ENCODE assay signal across 8 mouse cellular contexts in the genomic region with DNA sequence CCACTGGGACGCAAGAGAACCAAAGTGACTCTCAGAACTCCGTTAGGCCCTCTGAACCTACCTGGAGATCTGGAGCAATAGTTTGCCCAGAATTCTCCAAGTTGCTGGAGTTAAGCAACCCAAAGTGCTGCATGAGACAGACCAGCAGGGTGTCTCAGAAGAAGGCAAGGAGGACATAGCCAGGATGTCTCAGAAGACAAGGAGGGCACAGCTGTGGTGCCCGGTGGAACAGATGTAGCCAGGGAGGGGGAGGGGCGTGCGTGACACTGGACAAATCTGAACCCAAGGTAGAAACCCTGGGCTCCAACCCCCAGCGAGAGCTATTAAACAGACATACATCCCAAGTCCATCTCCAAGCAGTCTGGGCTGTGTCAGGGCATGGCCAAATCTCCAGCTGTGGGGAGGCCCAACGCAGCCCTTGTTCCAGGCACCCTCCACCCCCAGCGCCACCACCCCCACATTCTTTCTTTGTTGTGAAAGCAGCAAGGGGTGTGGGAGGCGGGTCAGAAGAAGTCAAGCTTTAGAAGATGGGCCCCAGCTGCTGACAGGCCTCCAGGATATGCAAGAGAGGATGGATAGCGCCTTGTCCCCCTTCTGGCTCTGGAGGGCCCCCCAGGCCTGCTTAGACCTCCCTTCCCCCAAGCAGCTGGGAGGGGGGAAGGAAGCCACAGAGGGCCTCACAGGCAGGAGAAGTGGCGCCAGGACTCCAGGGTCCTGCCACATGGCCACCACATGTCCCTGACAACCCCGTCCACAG. TPM values are rescaled to one million over a fixed set of nuclear protein-coding genes. Genes with fewer than 3 reads are reported as not detected.
DNase-seq lines count a peak whose midpoint lies in the region; ATAC-seq and TF ChIP-seq lines count a peak whose summit lies in the region.

No protein-coding gene starts in this region.

- no peak overlapping the region for H3K4me3 ChIP-seq in spleen, adult 2 months (ENCODE audit: extremely low read depth, insufficient read depth, insufficient read length)
- H3K4me3 ChIP-seq in forebrain, embryonic 14.5 days (ENCODE audit: low read depth, low read length), result peak overlapping the region; percentile 90
- H3K4me3 ChIP-seq in hindbrain, postnatal 0 days (ENCODE audit: low read length), result peak overlapping the region; percentile 96
- H3K4me3 ChIP-seq in liver, embryonic 14.5 days (ENCODE audit: insufficient read depth in 1 of 2, low read depth in 2 of 2, low read length in 2 of 2), result peak overlapping the region; percentile 28 to 61; a peak in 3 of 4 replicates
- H3K4me3 ChIP-seq in neural tube, embryonic 13.5 days, result peak overlapping the region; percentile 98

- no peak for TF ChIP-seq CTCF in spleen, adult 2 months (IDR thresholded peaks at IDR 0.05; ENCODE audit: extremely low read depth, insufficient read depth, insufficient read length, insufficient replicate concordance)
- no peak; the same call in 1 of the 2 replicates for TF ChIP-seq CTCF in hindbrain, postnatal 0 days (IDR thresholded peaks at IDR 0.05; ENCODE audit: low read depth)
- TF ChIP-seq CTCF in liver, embryonic 14.5 days (IDR thresholded peaks at IDR 0.05; ENCODE audit: low read depth), result no peak

- H3K27ac ChIP-seq in spleen, adult 2 months (ENCODE audit: insufficient read depth, low read length), result peak overlapping the region; percentile 38; the same call in 1 of the 2 replicates
- peak overlapping the region; percentile 82 for H3K27ac ChIP-seq in forebrain, embryonic 14.5 days (ENCODE audit: low read depth, low read length)
- peak overlapping the region; percentile 87 for H3K27ac ChIP-seq in hindbrain, postnatal 0 days
- no peak overlapping the region for H3K27ac ChIP-seq in liver, embryonic 14.5 days
- peak overlapping the region; percentile 93 for H3K27ac ChIP-seq in neural tube, embryonic 13.5 days (replicated peaks)

- peaks cover 7% of the 10 kb centered on the region for H3K27me3 ChIP-seq in spleen, adult 2 months (ENCODE audit: control insufficient read depth, insufficient read depth, low read length)
- no peaks in the 10 kb centered on the region for H3K27me3 ChIP-seq in forebrain, embryonic 14.5 days (replicated peaks; ENCODE audit: control insufficient read depth, insufficient read depth, low read length)
- H3K27me3 ChIP-seq in hindbrain, postnatal 0 days (ENCODE audit: insufficient read depth, low read length), result no peaks in the 10 kb centered on the region
- H3K27me3 ChIP-seq in liver, embryonic 14.5 days (ENCODE audit: control insufficient read depth, insufficient read depth, low read length), result peaks cover 25% of the 10 kb centered on the region
- H3K27me3 ChIP-seq in neural tube, embryonic 13.5 days, result no peaks in the 10 kb centered on the region

- H3K36me3 ChIP-seq in spleen, adult 2 months (ENCODE audit: control insufficient read depth, insufficient read depth, low read length), result peaks cover 1% of the 10 kb centered on the region
- H3K36me3 ChIP-seq in forebrain, embryonic 14.5 days (ENCODE audit: control insufficient read depth, insufficient read depth, low read length), result peaks cover 39% of the 10 kb centered on the region
- peaks cover 8% of the 10 kb centered on the region; the same call in 1 of the 2 replicates for H3K36me3 ChIP-seq in hindbrain, postnatal 0 days (ENCODE audit: insufficient read depth, low read length)
- no peaks in the 10 kb centered on the region for H3K36me3 ChIP-seq in liver, embryonic 14.5 days (replicated peaks; ENCODE audit: control insufficient read depth, insufficient read depth, low read depth)
- peaks cover 42% of the 10 kb centered on the region for H3K36me3 ChIP-seq in neural tube, embryonic 13.5 days

- no peak for TF ChIP-seq EP300 in liver, embryonic 14.5 days (IDR thresholded peaks at IDR 0.05; ENCODE audit: low read depth)

- H3K4me2 ChIP-seq in forebrain, embryonic 14.5 days (ENCODE audit: low read length), result peak overlapping the region; percentile 70
- H3K4me2 ChIP-seq in hindbrain, postnatal 0 days (ENCODE audit: low read depth, low read length), result peak overlapping the region; percentile 79
- H3K4me2 ChIP-seq in liver, embryonic 14.5 days (ENCODE audit: low read depth), result peak overlapping the region; percentile 58
- H3K4me2 ChIP-seq in neural tube, embryonic 13.5 days, result peak overlapping the region; percentile 82

- peak overlapping the region; percentile 92 for H3K9ac ChIP-seq in forebrain, embryonic 14.5 days (ENCODE audit: low read length)
- peak overlapping the region; percentile 90 for H3K9ac ChIP-seq in hindbrain, postnatal 0 days (replicated peaks; ENCODE audit: low read length)
- no peak overlapping the region for H3K9ac ChIP-seq in liver, embryonic 14.5 days (replicated peaks)
- H3K9ac ChIP-seq in neural tube, embryonic 13.5 days, result peak overlapping the region; percentile 99

- H3K9me3 ChIP-seq in forebrain, embryonic 14.5 days (replicated peaks; ENCODE audit: control insufficient read depth, low read length), result no peaks in the 10 kb centered on the region
- H3K9me3 ChIP-seq in hindbrain, postnatal 0 days (ENCODE audit: low read length), result no peaks in the 10 kb centered on the region
- no peaks in the 10 kb centered on the region for H3K9me3 ChIP-seq in liver, embryonic 14.5 days (ENCODE audit: control insufficient read depth, low read length)
- H3K9me3 ChIP-seq in neural tube, embryonic 13.5 days, result no peaks in the 10 kb centered on the region

- H3K4me1 ChIP-seq in spleen, adult 2 months (ENCODE audit: control insufficient read depth, insufficient read depth, insufficient read length), result peaks cover 4% of the 10 kb centered on the region; the same call in 1 of the 2 replicates
- peaks cover 14% of the 10 kb centered on the region for H3K4me1 ChIP-seq in forebrain, embryonic 14.5 days (ENCODE audit: control insufficient read depth, insufficient read depth, low read length)
- peaks cover 16% of the 10 kb centered on the region; the same call in 1 of the 2 replicates for H3K4me1 ChIP-seq in hindbrain, postnatal 0 days (ENCODE audit: insufficient read depth, low read length)
- peaks cover 0 to 4% of the 10 kb centered on the region in 2 experiments; a peak in 1 of 4 replicates for H3K4me1 ChIP-seq in liver, embryonic 14.5 days (replicated peaks; ENCODE audit: control insufficient read depth in 2 of 2, insufficient read depth in 2 of 2, low read length in 1 of 2)
- peaks cover 52% of the 10 kb centered on the region for H3K4me1 ChIP-seq in neural tube, embryonic 13.5 days (replicated peaks)

- TF ChIP-seq POLR2A in spleen, adult 2 months (IDR thresholded peaks at IDR 0.05; ENCODE audit: low read depth, low read length), result no peak

- ATAC-seq in forebrain, embryonic 14.5 days, result peak; percentile 6
- peak; percentile 47 for ATAC-seq in hindbrain, postnatal 0 days
- peak; percentile 22; the same call in 1 of the 2 replicates for ATAC-seq in liver, embryonic 14.5 days (ENCODE audit: insufficient read depth)
- peak; percentile 56 for ATAC-seq in neural tube, embryonic 13.5 days (ENCODE audit: low read depth)
- no peak for ATAC-seq in frontal cortex, adult (ENCODE audit: low TSS enrichment)

- DNase-seq in spleen, adult 2 months (ENCODE audit: low read depth in 1 of 2, low spot score in 2 of 2), result no peak
- no peak for DNase-seq in spleen, postnatal 10 days (ENCODE audit: low spot score in 2 of 2)
- no peak for DNase-seq in forebrain, embryonic 14.5 days (ENCODE audit: low spot score)
- DNase-seq in hindbrain, postnatal 0 days (ENCODE audit: low spot score), result peak; percentile 20
- DNase-seq in liver, embryonic 14.5 days (ENCODE audit: low read depth in 3 of 3, low spot score in 3 of 3), result no peak
- no peak for DNase-seq in left cerebral cortex, adult 18-20 months (ENCODE audit: low spot score in 2 of 2)

- WGBS in spleen, adult 2 months, result 29% methylated on average over 12 of the region's 12 CpGs
- WGBS in forebrain, embryonic 14.5 days, result 13% methylated on average over 12 of the region's 12 CpGs
- 13% methylated on average over 12 of the region's 12 CpGs for WGBS in hindbrain, postnatal 0 days
- 15% methylated on average over 12 of the region's 12 CpGs for WGBS in liver, embryonic 14.5 days (ENCODE audit: insufficient replicate concordance)
- WGBS in neural tube, embryonic 13.5 days, result 7% methylated on average over 12 of the region's 12 CpGs

RNA-seq across cellular contexts. Expression of a gene that starts 0.6 kb away (rescaled TPM):
- polyA plus RNA-seq in spleen, adult 2 months (2012; rRNA removed), result 8.5 and 11.1 TPM in 2 replicates
- 15.3 and 19.0 TPM in 2 replicates for polyA plus RNA-seq in forebrain, embryonic 14.5 days (2014; fragmentation: Nextera tagmentation; extraction: Ambion mirVana)
- total RNA-seq in hindbrain, postnatal 0 days (2014; rRNA removed), result 77.6 and 79.3 TPM in 2 replicates
- 24.5 and 25.1 TPM in 2 replicates for polyA plus RNA-seq in hindbrain, postnatal 0 days (2015; fragmentation: Nextera tagmentation; extraction: Ambion mirVana)
- polyA plus RNA-seq in liver, embryonic 14.5 days (2012; rRNA removed), result 3.6 and 3.7 TPM in 2 replicates
- 3.0 and 3.4 TPM in 2 replicates for polyA plus RNA-seq in liver, embryonic 14.5 days (2014; fragmentation: Nextera tagmentation; extraction: Ambion mirVana)
- polyA plus RNA-seq in neural tube, embryonic 13.5 days (2015; fragmentation: Nextera tagmentation; extraction: Ambion mirVana), result 38.7 and 41.3 TPM in 2 replicates
- total RNA-seq in left cerebral cortex, adult 18-20 months (2021), result 10 to 100 TPM in 1 of 2 experiments, 1 to 10 TPM in 1; 9.5 to 10.1 TPM

RNA-seq across cellular contexts. Expression of a gene that starts 16.0 kb away (rescaled TPM):
- polyA plus RNA-seq in spleen, adult 2 months (2012; rRNA removed), result 14.2 and 14.6 TPM in 2 replicates
- 34.7 and 38.8 TPM in 2 replicates for polyA plus RNA-seq in forebrain, embryonic 14.5 days (2014; fragmentation: Nextera tagmentation; extraction: Ambion mirVana)
- 25.1 and 32.1 TPM in 2 replicates for total RNA-seq in hindbrain, postnatal 0 days (2014; rRNA removed)
- polyA plus RNA-seq in hindbrain, postnatal 0 days (2015; fragmentation: Nextera tagmentation; extraction: Ambion mirVana), result 23.0 and 24.0 TPM in 2 replicates
- polyA plus RNA-seq in liver, embryonic 14.5 days (2012; rRNA removed), result 3.4 and 3.5 TPM in 2 replicates
- polyA plus RNA-seq in liver, embryonic 14.5 days (2014; fragmentation: Nextera tagmentation; extraction: Ambion mirVana), result 5.2 and 5.5 TPM in 2 replicates
- 41.8 and 45.3 TPM in 2 replicates for polyA plus RNA-seq in neural tube, embryonic 13.5 days (2015; fragmentation: Nextera tagmentation; extraction: Ambion mirVana)
- 10 to 100 TPM; 24.3 to 26.2 TPM for total RNA-seq in left cerebral cortex, adult 18-20 months (2021)

RNA-seq across cellular contexts. Expression of a gene that starts 16.2 kb away (rescaled TPM):
- 48.3 and 49.8 TPM in 2 replicates for polyA plus RNA-seq in spleen, adult 2 months (2012; rRNA removed)
- polyA plus RNA-seq in forebrain, embryonic 14.5 days (2014; fragmentation: Nextera tagmentation; extraction: Ambion mirVana), result 83.3 and 108 TPM in 2 replicates
- total RNA-seq in hindbrain, postnatal 0 days (2014; rRNA removed), result 55.4 and 67.2 TPM in 2 replicates
- 90.2 and 95.5 TPM in 2 replicates for polyA plus RNA-seq in hindbrain, postnatal 0 days (2015; fragmentation: Nextera tagmentation; extraction: Ambion mirVana)
- 36.1 and 46.6 TPM in 2 replicates for polyA plus RNA-seq in liver, embryonic 14.5 days (2012; rRNA removed)
- polyA plus RNA-seq in liver, embryonic 14.5 days (2014; fragmentation: Nextera tagmentation; extraction: Ambion mirVana), result 84.6 and 91.0 TPM in 2 replicates
- 63.2 and 70.1 TPM in 2 replicates for polyA plus RNA-seq in neural tube, embryonic 13.5 days (2015; fragmentation: Nextera tagmentation; extraction: Ambion mirVana)
- total RNA-seq in left cerebral cortex, adult 18-20 months (2021), result 10 to 100 TPM; 51.8 to 53.0 TPM

RNA-seq across cellular contexts. Expression of a gene that starts 20.3 kb away (rescaled TPM):
- 19.0 and 21.5 TPM in 2 replicates for polyA plus RNA-seq in spleen, adult 2 months (2012; rRNA removed)
- 28.3 and 30.2 TPM in 2 replicates for polyA plus RNA-seq in forebrain, embryonic 14.5 days (2014; fragmentation: Nextera tagmentation; extraction: Ambion mirVana)
- total RNA-seq in hindbrain, postnatal 0 days (2014; rRNA removed), result 92.2 and 108 TPM in 2 replicates
- 24.9 and 26.8 TPM in 2 replicates for polyA plus RNA-seq in hindbrain, postnatal 0 days (2015; fragmentation: Nextera tagmentation; extraction: Ambion mirVana)
- 11.3 and 14.9 TPM in 2 replicates for polyA plus RNA-seq in liver, embryonic 14.5 days (2012; rRNA removed)
- 7.1 and 8.3 TPM in 2 replicates for polyA plus RNA-seq in liver, embryonic 14.5 days (2014; fragmentation: Nextera tagmentation; extraction: Ambion mirVana)
- polyA plus RNA-seq in neural tube, embryonic 13.5 days (2015; fragmentation: Nextera tagmentation; extraction: Ambion mirVana), result 40.0 and 41.7 TPM in 2 replicates
- 10 to 100 TPM; 26.1 to 27.1 TPM for total RNA-seq in left cerebral cortex, adult 18-20 months (2021)

RNA-seq across cellular contexts. Expression of a gene that starts 44.3 kb away (rescaled TPM):
- 25.8 and 32.8 TPM in 2 replicates for polyA plus RNA-seq in spleen, adult 2 months (2012; rRNA removed)
- polyA plus RNA-seq in forebrain, embryonic 14.5 days (2014; fragmentation: Nextera tagmentation; extraction: Ambion mirVana), result 30.1 and 31.4 TPM in 2 replicates
- 26.6 and 32.7 TPM in 2 replicates for total RNA-seq in hindbrain, postnatal 0 days (2014; rRNA removed)
- polyA plus RNA-seq in hindbrain, postnatal 0 days (2015; fragmentation: Nextera tagmentation; extraction: Ambion mirVana), result 56.5 and 59.1 TPM in 2 replicates
- polyA plus RNA-seq in liver, embryonic 14.5 days (2012; rRNA removed), result 16.4 and 20.3 TPM in 2 replicates
- polyA plus RNA-seq in liver, embryonic 14.5 days (2014; fragmentation: Nextera tagmentation; extraction: Ambion mirVana), result 11.4 and 14.0 TPM in 2 replicates
- polyA plus RNA-seq in neural tube, embryonic 13.5 days (2015; fragmentation: Nextera tagmentation; extraction: Ambion mirVana), result 47.7 and 53.5 TPM in 2 replicates
- total RNA-seq in left cerebral cortex, adult 18-20 months (2021), result 10 to 100 TPM; 17.1 to 17.2 TPM
